Mouse (Mus musculus): ENCODE results near the gene Rtn4r.
A peak's percentile ranks its signal among the peaks of the same experiment; 100 is the strongest.

The Rtn4r gene

DNA sequence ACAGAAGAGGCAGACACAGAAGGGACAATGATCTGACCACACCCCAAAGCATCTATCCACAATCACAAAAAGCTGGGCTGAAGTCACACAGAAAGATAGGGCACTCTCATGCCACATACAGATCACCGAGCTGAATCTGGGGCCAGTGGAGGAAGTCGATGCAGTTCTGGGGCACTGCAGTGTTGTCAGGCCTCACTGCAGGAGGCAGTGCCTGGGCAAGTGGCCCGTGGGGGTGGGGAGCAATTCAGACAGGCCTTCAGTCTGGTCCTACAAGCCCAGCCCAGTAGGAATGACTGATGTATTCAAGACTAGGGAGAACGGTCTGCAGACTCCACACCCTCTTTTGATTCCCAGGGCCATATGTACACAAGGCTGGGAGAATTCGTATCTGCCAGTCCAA is 2.8 kb upstream of the Rtn4r start:
- no peak for DNase-seq (ENCODE audit: low spot score)

DNA sequence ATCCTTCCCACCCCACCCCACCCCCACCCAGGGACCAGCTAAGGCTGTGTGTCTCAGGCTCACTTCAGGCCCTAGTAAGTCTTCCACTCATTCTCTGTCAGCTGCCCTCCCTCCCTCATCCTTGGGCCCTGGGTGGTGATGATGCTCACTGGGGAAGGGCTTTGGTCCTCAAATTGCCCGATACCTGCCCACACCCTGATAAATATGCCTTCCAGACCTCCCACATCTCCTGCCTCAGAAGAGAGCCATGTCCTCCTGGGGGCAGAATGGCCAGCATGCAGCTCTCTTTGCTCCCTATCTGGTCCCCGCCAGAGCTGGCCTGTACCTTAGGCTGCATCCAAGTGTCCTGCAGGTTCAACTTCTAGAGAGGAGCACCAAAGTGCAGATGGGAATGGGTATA is 2.3 kb upstream of the Rtn4r start:
- no peak for DNase-seq (ENCODE audit: low spot score)

DNA sequence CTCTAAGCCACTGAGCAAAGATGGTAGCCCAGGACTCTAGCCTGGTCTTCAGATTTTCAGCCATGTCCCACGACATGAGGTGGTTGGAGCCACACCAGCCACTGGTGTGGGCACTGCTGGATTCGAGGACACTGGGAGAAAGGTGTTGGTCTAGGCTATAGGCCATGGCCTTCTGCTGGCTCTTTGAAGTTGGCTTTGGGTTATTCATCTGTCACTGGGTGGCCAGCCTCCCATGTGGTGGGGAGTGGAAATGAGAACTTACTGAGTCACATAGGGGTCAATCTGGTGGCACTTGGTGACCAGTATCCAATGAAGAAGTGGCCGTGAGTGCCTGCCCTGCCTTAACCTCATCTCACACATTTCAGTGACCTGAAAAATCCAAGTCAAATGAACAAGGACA is 1.2 kb upstream of the Rtn4r start:
- no peak for DNase-seq (ENCODE audit: low spot score)

DNA sequence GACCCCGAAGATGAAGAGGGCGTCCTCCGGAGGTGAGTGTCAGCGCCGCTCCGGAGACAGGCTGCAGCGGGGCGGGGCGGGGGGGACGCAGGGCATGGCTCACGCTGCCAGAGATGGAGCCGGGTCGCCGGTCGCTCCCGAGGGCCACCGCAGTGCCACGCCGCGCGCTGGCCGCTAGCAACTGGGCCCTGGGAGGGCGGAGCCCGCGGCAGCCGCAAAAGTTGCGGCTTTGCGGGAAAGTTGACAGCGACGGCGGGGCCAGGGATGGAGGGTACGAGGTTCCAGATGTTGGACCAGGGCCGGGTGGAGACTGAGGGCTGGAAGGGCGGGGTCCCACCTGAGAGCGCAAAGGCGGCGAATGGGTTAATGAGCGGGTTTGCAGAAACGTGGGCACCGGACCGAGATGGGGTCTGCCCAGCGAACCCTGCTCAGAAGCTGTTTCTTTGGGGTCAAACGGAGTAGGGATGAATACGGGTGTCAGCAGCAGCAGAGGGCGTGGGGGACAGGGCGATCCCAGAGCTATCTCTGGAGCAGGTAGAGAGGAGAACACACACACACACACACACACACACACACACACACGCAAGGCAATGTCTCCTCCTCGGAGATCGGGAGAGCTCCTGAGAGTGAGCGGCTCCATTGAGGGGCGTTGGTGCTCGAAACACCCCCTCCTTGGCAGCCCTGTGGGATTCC is 575 bp downstream of the Rtn4r start:
- DNase-seq (ENCODE audit: low spot score): no peak

DNA sequence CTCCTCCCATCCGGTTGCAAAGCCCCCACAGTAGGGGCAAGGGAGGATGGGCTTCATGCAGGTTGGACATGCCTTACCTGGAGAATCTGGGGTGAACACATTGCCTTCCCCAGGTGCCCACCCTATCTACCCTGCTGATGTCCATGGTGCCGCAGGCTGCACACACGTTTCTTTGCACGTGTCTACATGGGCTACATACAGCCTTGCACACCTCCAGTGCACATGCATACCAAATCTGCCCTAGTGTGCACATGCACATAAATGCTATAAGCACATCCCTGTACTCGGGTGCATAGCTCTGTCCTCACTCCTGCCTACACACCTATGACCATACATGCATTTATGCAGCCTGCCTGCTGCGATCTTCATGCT is 1.1 kb downstream of the Rtn4r start:
- no peak for DNase-seq (ENCODE audit: low spot score)

DNA sequence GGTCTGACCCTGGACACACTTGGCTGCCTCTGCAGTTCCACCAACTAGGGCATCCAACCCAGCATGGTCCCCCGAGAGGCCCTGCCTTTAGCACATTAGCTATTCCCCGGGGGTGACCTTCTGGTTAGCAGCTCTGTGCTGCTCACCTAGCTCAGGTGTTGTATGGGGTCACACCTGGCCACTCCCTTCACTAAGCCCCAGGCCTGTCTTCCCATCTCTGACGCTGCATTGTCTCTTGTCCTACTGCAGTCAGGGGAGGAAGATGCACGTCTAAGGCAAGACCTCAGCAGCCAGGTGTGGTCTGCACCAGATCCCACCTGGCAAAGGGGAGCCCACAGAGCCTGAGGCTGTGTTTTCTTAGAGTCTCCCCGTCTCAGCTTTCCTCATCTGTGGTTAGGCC is 2.0 kb downstream of the Rtn4r start:
- DNase-seq (ENCODE audit: low spot score): no peak

DNA sequence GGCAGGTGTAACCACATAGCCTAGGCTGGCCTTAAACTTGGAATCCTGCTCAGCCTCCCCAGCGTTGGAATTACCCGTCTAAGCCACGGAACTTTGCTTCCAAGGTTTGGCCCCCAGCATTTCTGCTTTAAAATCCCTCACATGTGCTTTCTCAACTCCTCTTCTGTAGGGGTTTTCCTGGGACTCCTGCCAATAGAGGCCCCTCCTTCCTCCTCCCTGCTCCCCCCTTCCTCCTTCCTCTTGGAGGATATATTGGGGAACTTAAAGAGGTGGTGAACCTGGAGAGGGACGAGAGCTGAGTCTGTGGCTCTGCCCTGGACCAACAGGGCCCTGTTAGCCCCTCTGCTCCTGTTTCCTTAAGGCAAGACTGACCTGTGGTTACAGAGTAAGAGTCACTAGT is 2.8 kb downstream of the Rtn4r start:
- DNase-seq (ENCODE audit: low spot score): no peak

DNA sequence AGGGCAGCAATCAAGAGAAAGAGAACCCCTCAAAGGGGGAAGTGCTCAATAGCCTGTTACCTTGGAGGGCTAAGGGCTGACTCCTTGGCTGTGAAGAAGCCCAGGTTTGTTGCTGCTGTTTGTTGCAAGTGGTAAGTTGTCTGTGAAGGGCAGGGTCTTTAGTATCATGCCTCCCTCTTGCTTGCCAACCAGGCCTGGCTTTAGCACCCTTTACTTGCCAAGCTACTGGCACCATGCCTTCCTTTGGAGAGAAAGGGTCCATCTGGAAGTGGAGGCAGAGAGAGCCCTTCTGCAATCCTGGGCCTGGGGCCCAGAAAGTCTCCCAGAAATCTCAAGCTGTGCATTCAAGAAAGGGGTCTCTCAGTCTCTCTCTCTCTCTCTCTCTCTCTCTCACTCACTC is 3.3 kb downstream of the Rtn4r start:
- no peak for DNase-seq (ENCODE audit: low spot score)

DNA sequence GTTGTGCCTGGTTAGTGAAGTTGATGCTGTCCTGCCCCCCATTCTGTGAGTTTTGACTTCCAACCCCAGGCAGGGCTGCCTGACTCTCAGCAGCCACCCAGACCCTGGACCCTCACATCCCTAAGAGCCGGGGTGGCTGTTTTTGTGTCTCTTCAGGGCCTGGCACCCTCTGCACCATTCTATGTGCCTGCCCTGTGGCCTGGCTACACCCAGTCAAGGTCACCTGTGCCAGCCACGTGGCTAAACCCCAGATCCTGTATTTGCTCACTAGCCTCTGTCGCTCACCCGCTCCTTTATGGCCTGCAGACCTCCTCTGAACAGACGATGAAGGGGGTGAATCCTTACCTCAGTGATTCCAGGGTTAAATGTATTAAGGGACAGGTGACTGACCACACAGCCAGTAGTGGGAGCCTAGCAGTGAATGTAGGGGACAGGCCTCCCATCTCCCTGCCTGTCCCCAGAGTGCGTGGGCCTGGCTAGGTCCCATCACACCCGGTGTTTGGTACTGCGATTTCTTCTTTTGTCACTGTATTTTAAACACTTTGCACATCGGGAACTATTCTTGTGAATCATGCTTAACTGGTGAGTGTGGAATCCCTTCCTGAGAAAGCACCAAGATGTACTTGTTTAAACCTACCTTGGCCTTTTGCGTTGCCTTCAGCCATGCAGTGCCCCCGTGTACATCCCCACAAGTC is 4.0 kb downstream of the Rtn4r start:
- no peak for DNase-seq (ENCODE audit: low spot score)

DNA sequence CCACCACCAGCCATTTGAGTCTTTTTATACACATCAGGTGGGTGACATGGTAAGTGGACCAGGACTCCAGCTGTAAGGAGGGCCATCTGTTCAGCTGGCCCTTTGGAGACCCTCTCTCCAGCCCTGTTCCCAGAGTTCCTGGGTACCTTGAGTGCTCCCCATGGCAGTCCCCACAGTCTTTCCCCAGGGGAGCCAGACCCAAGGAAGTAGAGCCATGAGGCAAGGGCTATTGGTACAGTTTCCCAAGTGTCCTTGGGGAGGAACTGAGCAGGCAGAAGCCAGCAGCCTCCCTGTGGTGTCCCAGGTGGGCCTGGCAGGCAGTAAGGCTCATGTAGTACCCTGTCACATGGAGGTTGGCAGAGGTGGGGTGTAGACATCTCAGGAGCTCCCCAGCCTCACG is 4.6 kb downstream of the Rtn4r start:
- DNase-seq (ENCODE audit: low spot score): no peak

DNA sequence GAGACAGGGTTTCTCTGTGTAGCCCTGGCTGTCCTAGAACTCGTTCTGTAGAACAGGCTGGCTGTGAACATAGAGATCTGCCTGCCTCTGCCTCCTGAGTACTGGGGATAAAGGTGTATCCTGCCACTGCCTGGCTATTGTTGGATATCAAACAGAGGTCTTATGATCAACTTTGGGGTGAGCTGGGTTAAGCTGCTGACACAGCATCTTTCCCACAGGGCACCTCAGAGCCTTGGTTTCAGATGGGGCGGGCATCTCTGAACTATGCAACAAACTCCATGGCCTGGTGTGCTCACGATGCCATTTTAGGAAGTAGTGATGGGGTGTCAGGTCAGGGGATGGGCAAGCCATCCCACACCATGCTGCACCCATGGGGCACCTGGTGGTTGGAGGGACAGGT is 5.1 kb downstream of the Rtn4r start:
- DNase-seq (ENCODE audit: low spot score): no peak

DNA sequence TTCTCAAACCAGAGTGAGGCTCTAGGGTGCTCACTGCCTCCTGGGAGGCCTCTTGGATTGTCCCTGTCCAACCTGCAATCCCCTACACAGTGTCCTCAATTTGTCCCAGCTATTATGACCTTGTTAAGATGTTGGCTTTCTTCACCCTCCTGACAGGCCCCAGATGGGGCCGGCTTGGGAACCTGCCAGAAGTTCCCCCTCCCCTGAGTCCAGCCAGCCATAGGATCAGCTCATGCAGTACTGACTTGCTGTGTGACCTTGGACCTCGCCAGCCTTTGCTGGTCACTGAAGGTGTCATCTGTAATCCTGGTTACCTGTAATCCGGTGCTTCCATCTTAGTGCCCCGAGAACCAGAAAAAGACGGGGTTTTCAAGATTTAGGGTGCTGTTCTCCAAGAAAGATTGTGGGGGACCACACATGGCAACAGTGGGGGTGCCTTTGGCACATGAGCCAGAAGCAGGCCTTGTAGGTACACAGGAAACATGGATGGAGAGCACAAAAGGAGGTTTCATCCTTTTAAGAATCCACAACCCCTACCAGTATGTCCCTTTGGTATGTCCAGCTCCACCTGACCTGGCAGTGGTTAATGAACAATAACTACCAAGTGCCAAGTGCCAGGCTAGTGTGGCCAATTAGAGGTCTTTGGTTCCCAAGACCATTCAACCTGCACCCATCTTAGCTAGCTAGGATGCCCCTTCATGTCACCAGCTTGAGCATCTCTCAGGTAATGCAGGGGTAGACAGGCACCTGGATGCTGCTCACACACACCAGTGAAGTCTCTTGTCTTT is 5.9 kb downstream of the Rtn4r start:
- DNase-seq (ENCODE audit: low spot score): no peak

DNA sequence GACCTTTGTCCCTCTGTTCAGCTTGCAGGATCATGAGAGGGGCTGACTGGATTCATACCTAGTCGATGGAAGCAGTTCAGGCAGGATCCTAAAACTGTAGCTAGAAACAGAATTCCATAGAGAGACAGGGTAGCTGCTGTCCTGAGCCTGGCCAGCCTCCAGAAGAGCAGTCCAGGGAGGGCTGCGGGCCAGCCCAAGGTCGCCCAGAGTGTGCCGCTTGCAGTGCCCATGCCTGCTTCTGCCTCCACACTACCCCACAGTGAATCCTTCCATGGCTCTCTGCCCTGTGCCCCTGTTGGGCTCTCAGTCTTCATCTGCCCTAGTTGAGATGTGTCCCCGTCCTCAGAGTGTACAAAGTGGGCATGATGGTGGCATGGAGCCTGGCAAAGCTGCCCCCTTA is 7.8 kb downstream of the Rtn4r start:
- no peak for DNase-seq (ENCODE audit: low spot score)

DNA sequence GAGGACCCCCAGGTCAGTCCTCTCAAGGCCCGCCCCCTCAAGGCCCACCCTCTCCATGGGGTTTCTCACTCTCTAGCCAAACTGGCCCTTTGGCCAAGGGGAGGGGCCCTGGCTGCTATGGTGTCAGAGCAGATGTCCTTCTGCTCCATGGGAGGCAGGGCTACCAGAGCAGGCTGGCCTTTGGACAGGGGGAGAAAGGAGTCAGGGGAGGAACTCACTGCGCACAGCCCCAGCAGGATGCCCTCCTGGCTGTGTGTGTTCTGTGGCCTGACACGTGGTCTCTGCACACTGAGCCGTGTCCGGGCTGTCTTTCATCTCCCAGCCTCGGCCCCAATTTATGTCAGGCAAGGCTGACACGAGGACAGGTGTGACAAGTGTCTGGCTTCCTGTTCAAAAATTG is 8.6 kb downstream of the Rtn4r start:
- no peak for DNase-seq (ENCODE audit: low spot score)

DNA sequence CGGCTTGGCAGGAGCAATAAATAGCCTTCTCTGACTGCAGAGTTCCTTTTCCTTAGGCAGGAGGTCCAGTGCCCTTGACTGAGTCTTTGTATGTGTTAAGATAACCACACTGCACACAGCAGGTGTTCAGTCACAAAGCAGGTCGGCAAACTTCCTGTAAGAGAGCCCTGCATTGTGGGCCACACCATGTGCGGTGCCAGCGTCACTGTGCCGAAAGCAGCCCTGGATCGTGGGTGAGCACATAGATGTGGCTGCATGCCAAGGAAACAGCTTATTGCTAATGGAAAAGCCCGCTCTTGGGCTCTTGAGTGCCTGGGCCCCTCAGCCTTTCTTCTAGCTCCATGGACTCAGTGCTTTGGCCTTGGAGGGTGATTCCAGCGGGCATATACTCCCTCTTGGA is 16.8 kb downstream of the Rtn4r start:
- DNase-seq (ENCODE audit: low spot score): peak; percentile 51

DNA sequence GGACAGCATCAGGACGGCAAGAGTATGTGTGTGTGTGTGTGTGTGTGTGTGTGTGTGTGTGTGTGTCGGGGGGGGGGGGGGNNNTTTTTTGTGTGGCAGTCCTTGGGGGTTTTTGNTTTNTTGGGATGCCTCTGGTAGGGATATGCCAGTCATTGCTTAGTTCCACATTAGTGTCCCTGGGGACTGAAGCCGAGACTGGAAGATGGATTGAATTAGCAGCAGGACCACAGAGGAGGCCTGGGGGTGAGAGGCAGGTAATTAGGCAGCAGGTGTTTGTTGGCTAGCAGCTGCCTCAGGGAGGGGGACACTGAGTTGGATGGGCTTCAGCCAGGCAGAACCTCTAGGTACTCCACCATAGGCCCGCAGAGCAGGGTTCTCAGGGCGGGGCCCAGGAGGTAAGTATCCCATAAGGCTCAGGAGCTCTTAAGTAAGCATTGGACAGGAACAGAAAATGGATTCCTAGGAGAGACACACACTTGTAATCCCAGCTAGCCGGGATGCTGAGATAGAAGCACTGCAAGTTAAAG is 18.0 kb downstream of the Rtn4r start:
- no peak for DNase-seq (ENCODE audit: low spot score)

DNA sequence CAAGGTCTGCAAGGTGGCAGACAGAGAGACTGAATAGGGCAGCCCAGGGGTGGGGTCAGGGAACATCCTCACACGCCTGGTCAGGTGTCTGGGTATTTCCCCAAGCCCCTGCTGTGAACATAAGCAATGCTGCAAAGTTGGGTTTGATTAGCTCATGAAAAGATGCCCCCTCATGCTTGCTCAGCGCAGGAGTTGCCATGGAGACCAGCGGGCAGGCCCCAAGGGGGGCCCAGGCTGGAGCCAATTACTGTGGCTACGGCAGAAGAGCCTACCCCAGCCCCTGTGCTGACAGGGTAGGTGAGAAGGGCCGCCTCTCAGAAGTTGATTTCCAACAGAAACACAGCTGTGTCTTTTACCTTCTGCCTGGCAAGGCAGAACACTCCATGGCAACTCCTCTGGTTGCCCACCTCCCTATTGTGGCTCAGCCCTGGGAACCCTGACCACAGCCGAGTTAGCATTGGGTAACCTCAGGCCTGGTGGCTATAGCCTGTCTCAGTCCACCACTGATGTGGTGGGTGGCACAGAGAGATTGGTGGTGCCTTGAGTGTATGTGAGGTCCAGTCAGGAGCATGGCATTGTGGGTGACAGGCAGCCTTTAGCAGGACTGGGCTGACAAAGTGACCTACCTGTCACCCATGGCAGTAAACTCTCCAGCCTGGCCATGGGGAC is 20.9 kb downstream of the Rtn4r start:
- DNase-seq (ENCODE audit: low spot score): no peak

DNA sequence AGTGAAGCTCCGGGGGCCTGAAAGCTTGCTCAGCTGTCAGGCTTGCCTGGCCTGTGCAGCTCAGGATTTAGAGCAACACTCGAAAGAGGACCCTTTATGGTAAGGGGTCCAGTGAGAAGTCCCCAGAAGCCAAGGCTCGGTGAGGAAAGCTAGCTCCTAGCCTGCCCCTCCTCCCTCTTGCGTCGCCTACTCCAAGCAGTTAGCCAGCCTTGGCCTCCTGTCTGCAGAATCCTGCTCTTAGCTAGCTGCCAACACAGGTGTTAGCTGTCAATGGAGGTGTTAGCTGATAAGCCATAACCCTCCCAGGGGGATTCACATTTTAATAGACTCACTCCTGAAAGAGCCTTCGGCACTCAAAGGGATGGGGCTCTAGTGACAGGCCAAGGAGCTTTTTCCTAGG is 21.8 kb downstream of the Rtn4r start:
- no peak for DNase-seq (ENCODE audit: low spot score)

DNA sequence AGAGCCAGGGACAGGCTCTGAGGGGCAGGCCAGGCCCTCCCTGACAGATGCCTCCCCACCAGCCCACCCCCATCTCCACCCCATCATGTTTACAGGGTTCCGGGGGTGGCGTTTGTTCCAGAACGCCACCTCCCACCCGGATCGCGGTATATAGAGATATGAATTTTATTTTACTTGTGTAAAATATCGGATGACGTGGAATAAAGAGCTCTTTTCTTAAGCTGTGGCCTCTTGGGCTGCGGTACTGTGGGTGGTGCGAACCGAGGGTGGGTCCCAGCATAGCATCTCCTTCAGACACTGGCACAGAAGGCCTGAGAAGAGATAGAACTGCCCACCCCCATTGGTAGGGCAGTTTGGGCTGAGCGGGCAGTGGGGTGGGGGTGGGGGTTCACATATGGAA is 24.7 kb downstream of the Rtn4r start:
- no peak for DNase-seq (ENCODE audit: low spot score)

DNA sequence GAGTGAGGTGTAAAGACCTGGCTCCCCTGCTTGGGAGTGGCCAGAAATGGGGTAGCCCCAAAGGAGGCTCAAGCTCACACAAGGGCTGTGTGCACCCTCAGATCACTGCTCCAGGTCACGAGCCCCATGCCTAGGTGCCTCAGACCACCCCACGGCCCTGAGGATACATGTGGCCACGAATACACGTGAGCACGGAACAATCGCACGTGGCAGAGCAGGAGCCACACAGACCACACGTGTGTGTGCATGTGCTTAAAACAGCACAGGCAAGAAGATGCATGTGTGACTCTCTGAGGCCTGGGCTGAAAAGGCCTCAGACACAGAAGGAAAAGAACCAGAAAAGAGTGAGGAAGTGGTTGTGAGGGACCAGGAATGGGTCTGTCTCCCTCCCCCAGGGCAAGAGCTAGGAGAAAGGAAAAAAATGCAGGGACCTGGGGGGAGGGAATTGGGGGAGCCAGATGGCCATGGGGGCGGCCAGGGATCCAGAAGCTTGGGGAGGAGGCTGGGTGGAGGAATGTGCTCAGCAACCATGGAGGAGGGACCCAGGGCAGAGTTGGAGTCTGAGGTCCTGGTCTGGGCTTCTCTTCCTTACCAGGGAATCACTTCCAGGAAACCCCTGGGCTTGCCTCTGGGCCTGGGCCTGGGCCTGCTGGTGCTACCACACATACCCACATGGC is 25.5 kb downstream of the Rtn4r start:
- DNase-seq (ENCODE audit: low spot score): no peak

DNA sequence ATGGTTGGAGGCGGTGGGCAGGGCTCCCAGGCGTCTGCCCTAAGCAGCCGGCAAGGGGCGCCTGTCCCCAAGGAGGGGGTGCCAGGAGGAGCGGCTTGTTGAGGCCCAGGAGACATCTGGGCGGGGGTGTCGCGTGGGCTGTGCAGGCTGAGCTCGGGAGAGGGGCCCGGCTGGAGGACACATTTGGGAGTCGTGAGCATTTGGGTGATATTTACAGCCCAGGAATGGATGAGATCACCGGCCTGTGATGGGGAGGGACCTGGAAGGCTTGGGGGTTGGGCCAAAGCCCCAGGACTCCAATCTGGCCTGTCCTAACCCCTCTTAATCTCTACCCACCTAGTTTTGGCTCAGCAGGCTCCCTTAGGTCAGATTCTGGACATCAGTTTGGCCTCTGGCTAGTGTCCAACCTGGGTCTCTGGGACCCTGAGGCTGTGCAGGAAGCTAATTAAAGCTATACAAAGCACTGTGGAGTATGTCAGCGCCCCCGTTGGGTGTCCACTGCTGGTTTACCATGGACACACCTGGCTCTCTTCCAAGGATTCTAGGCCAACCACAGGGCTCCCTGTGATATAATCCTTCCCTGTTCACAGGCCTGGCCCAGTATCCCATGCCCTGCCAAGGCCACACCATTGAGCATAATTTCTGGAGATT is 27.2 kb downstream of the Rtn4r start:
- peak; percentile 85 for DNase-seq (ENCODE audit: low spot score)

All from left cerebral cortex, adult 11 months (tissue).